Mouse (Mus musculus) cortical plate, adult 2 months (tissue): ENCODE data around the gene Myb.

ENCODE experiments used
- CTCF ChIP-seq: fragments of 200-500 bp; IDR thresholded peaks from 2 replicates; pipeline ENCODE4 v1.5.1; 2011; ENCODE audit warnings: mild to moderate bottlenecking, control low read depth, low read length; ENCODE audit not compliant: insufficient read depth; ENCODE audit errors: extremely low read depth
- POLR2A ChIP-seq: fragments of 200-500 bp; IDR thresholded peaks from 2 replicates; pipeline ENCODE4 v1.6.1; 2011; ENCODE audit warnings: mild to moderate bottlenecking, low read length, control low read depth; ENCODE audit not compliant: insufficient read depth; ENCODE audit errors: extremely low read depth

- TF ChIP-seq CTCF: no peak
- no peak for TF ChIP-seq POLR2A
These were observed at the start of gene Myb for GRCm38 (mm10) chr10:21160537-21161358.
